Mouse (Mus musculus): ENCODE data around the gene Olfr270. TPM values are rescaled to one million over a fixed set of nuclear protein-coding genes. Genes with fewer than 3 reads are reported as not detected.

Gene Olfr270
- polyA plus RNA-seq, 1 experiment from 2014 or later, result not detected

- no peaks in the 10 kb centered on the region for H3K4me1 ChIP-seq (ENCODE audit: control insufficient read depth, insufficient read depth, low read length)
- no peak for ATAC-seq (replicated peaks; ENCODE audit: extremely low read depth, insufficient read depth, low FRiP score)
- H3K9ac ChIP-seq (ENCODE audit: low read length), result no peak overlapping the region
- H3K27me3 ChIP-seq (ENCODE audit: control insufficient read depth, insufficient read depth, low read length), result no peaks in the 10 kb centered on the region; the same call in 1 of the 2 replicates
- WGBS, result 78% methylated on average over 2 of the region's 2 CpGs
- no peak overlapping the region for H3K27ac ChIP-seq (ENCODE audit: low read length)
- H3K9me3 ChIP-seq (replicated peaks; ENCODE audit: control insufficient read depth, low read length), result 0 out of 2 replicates have a peak, but pooled peaks cover 2% of the 10 kb centered on the region
- H3K4me2 ChIP-seq (ENCODE audit: low read depth, low read length), result no peak overlapping the region
- no peak overlapping the region for H3K4me3 ChIP-seq (ENCODE audit: low read length)
- no peaks in the 10 kb centered on the region for H3K36me3 ChIP-seq (ENCODE audit: control insufficient read depth, insufficient read depth)
These were observed 21.9 kb downstream of the Olfr270 start for GRCm38 (mm10) chr4:52986266-52986665.

DNA sequence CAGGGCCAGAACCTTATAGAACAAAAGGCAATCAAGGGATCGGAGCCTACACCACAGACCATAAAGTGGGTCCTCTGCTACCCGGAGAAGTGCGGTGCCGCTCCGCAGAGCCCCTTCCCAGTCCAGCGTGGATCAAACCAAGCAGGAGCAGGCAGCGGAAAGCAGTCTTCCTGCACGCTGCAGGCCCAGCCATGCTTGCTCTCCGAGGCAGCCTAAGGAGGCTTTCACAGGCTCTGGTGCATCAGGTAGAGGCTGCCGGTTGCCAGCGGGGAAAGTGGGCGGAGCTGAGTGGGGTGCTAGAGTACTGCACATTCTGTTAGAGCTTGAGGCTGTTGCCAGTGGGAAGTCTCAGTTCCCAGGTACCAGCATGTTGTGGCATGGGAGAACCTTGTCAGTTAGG lies 24.9 kb downstream of the Olfr270 start, which contains the start of gene Nipsnap3a:
TSS of gene Nipsnap3a (plus strand) at position 25 of the 400 bp plus-strand sequence.
- H3K9me3 ChIP-seq (replicated peaks; ENCODE audit: control insufficient read depth, low read length), result 0 out of 2 replicates have a peak, but pooled peaks cover 2% of the 10 kb centered on the region
- H3K27me3 ChIP-seq (ENCODE audit: control insufficient read depth, insufficient read depth, low read length), result no peaks in the 10 kb centered on the region
- H3K4me3 ChIP-seq (ENCODE audit: low read length), result peak within 1 kb of the TSS; percentile 14
- no peak for ATAC-seq (replicated peaks; ENCODE audit: extremely low read depth, insufficient read depth, low FRiP score)
- H3K4me2 ChIP-seq (ENCODE audit: low read depth, low read length), result peak within 1 kb of the TSS; percentile 55
- no peak within 1 kb of the TSS for H3K27ac ChIP-seq (ENCODE audit: low read length)
- 33% methylated on average over 12 of the region's 12 CpGs for WGBS
- H3K4me1 ChIP-seq (ENCODE audit: control insufficient read depth, insufficient read depth, low read length), result no peaks in the 10 kb centered on the region
- H3K9ac ChIP-seq (ENCODE audit: low read length), result no peak within 1 kb of the TSS
- H3K36me3 ChIP-seq (ENCODE audit: control insufficient read depth, insufficient read depth), result no peaks in the 10 kb centered on the region

DNA sequence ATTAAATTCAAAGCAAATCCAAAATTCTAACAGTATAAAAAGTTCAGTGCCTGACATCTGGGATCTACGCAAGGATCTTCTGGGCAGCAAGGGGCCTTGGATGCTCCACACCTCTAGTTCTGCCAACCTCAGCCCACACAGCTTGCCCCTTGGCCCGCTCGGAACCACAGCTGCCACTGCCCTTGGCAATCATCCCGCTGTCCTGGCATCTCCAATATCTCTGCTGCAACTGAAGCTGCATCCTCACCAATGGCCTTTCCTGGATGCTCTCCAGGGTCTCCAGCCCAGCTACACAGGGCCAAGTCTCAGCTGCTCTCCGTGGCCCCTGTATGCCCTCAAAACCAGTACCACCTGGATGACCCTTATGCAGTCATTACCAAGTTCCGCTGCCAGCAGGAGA lies 35.1 kb downstream of the Olfr270 start:
- H3K36me3 ChIP-seq (ENCODE audit: control insufficient read depth, insufficient read depth), result no peaks in the 10 kb centered on the region
- H3K4me1 ChIP-seq (ENCODE audit: control insufficient read depth, insufficient read depth, low read length), result no peaks in the 10 kb centered on the region
- H3K4me3 ChIP-seq (ENCODE audit: low read length), result no peak overlapping the region
- H3K27ac ChIP-seq (ENCODE audit: low read length), result no peak overlapping the region
- no peaks in the 10 kb centered on the region for H3K27me3 ChIP-seq (ENCODE audit: control insufficient read depth, insufficient read depth, low read length)
- H3K4me2 ChIP-seq (ENCODE audit: low read depth, low read length), result no peak overlapping the region
- 89% methylated on average over 6 of the region's 6 CpGs for WGBS
- no peaks in the 10 kb centered on the region for H3K9me3 ChIP-seq (replicated peaks; ENCODE audit: control insufficient read depth, low read length)
- no peak for ATAC-seq (replicated peaks; ENCODE audit: extremely low read depth, insufficient read depth, low FRiP score)
- no peak overlapping the region for H3K9ac ChIP-seq (ENCODE audit: low read length)

- no peak overlapping the region for H3K27ac ChIP-seq (ENCODE audit: low read length)
- H3K9me3 ChIP-seq (replicated peaks; ENCODE audit: control insufficient read depth, low read length), result no peaks in the 10 kb centered on the region
- H3K4me3 ChIP-seq (ENCODE audit: low read length), result no peak overlapping the region
- no peaks in the 10 kb centered on the region for H3K27me3 ChIP-seq (ENCODE audit: control insufficient read depth, insufficient read depth, low read length)
- H3K36me3 ChIP-seq (ENCODE audit: control insufficient read depth, insufficient read depth), result no peaks in the 10 kb centered on the region
- no peaks in the 10 kb centered on the region for H3K4me1 ChIP-seq (ENCODE audit: control insufficient read depth, insufficient read depth, low read length)
- WGBS, result 36% methylated on average over 8 of the region's 8 CpGs
- peak overlapping the region; percentile 10; the same call in 1 of the 2 replicates for H3K4me2 ChIP-seq (ENCODE audit: low read depth, low read length)
- no peak for ATAC-seq (replicated peaks; ENCODE audit: extremely low read depth, insufficient read depth, low FRiP score)
- H3K9ac ChIP-seq (ENCODE audit: low read length), result no peak overlapping the region
These were observed 35.8 kb downstream of the Olfr270 start for GRCm38 (mm10) chr4:53000154-53000553.

DNA sequence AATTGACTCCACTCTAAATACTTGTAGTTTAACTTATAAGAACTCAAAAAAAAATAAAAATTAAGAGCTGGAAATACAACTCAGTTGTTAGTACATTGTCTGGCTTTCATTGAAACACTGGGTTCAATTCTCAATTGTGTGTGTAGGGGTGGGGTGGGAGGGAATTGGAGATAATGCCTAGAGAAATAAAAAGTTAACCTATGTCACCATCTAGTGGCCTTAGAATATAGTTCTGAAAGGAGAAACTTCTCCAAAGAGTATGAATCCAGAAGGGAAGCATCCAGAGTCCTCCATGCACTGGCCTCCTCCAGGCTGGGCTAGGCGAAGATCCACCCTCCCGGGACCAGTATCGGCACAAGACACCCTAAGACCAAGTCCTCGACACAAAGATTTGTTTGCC lies 44.8 kb downstream of the Olfr270 start:
- 57% methylated on average over 4 of the region's 4 CpGs for WGBS
- Histone ChIP-seq H3K4me1 (ENCODE audit: control insufficient read depth, insufficient read depth, low read length) (peaks cover 6% of the 10 kb centered on the region; the same call in 1 of the 2 replicates), H3K4me2 (ENCODE audit: low read depth, low read length) (no peak overlapping the region), H3K36me3 (ENCODE audit: control insufficient read depth, insufficient read depth) (no peaks in the 10 kb centered on the region), H3K27me3 (ENCODE audit: control insufficient read depth, insufficient read depth, low read length) (no peaks in the 10 kb centered on the region), H3K9ac (ENCODE audit: low read length) (no peak overlapping the region), H3K27ac (ENCODE audit: low read length) (no peak overlapping the region), H3K4me3 (ENCODE audit: low read length) (no peak overlapping the region), H3K9me3 (replicated peaks; ENCODE audit: control insufficient read depth, low read length) (no peaks in the 10 kb centered on the region)
- ATAC-seq (replicated peaks; ENCODE audit: extremely low read depth, insufficient read depth, low FRiP score), result no peak

DNA sequence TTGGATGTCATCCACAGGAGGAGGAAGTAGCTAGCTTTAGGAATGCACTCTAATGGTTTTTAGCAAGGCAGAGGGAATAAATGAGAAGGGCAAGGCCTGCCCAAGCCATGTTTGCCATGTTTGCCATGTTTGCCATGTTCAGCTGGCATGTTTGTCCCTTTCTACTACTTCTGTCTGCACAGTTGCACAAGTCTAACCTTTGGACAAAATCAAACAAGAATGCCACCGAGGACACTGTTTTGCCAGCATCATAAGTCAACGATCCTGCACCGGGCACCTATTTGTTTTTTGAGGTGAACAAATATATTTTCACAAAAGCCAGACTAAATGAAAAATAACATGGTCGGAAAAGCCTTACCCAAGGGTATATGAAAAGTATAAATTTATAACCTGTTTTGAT lies 45.5 kb downstream of the Olfr270 start:
- no peak overlapping the region for H3K9ac ChIP-seq (ENCODE audit: low read length)
- H3K4me1 ChIP-seq (ENCODE audit: control insufficient read depth, insufficient read depth, low read length), result peaks cover 6% of the 10 kb centered on the region; the same call in 1 of the 2 replicates
- ATAC-seq (replicated peaks; ENCODE audit: extremely low read depth, insufficient read depth, low FRiP score), result no peak
- WGBS, result 86% methylated on average over 4 of the region's 4 CpGs
- peaks cover 1% of the 10 kb centered on the region for H3K36me3 ChIP-seq (ENCODE audit: control insufficient read depth, insufficient read depth)
- no peaks in the 10 kb centered on the region for H3K9me3 ChIP-seq (replicated peaks; ENCODE audit: control insufficient read depth, low read length)
- H3K27me3 ChIP-seq (ENCODE audit: control insufficient read depth, insufficient read depth, low read length), result no peaks in the 10 kb centered on the region
- H3K4me3 ChIP-seq (ENCODE audit: low read length), result no peak overlapping the region
- no peak overlapping the region for H3K27ac ChIP-seq (ENCODE audit: low read length)
- no peak overlapping the region for H3K4me2 ChIP-seq (ENCODE audit: low read depth, low read length)

DNA sequence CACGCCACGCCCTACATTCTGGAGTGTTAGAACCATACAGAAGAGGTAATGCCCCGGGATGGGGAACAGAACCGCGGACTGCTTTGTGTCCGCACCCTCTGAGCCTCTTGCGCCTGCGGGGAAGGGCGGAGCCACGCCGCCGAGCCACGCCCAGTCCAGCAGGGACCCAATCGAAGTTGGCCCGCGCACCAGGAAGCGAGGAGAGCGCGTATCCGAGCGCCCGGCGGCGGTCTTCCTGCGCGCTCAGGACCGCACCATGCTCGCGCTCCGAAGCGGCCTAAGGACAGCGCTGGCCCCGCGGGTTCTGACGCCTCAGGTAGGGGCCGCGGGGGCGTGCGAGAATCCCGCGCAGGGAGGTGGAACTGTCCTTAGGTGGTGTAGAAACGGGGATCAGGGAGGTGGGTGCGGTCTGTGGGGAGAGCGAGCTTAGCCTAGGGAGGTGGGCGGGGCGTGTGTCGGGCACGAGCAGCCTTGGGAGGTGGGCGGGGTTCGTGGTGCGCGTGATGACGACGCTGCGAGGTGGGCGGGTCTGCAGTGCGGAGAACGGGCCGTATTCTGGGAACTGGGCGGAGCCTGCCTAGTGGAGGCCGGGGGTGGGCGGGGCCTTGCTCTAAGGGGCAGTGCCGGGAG lies 47.5 kb downstream of the Olfr270 start, which contains the start of gene Nipsnap3b:
TSS of gene Nipsnap3b (plus strand) at position 149 of the 630 bp plus-strand sequence.
- Histone ChIP-seq H3K27me3 (ENCODE audit: control insufficient read depth, insufficient read depth, low read length) (no peaks in the 10 kb centered on the region), H3K4me1 (ENCODE audit: control insufficient read depth, insufficient read depth, low read length) (peaks cover 6% of the 10 kb centered on the region; the same call in 1 of the 2 replicates), H3K27ac (ENCODE audit: low read length) (peak within 1 kb of the TSS; percentile 79), H3K4me2 (ENCODE audit: low read depth, low read length) (peak within 1 kb of the TSS; percentile 79), H3K9ac (ENCODE audit: low read length) (peak within 1 kb of the TSS; percentile 81), H3K4me3 (ENCODE audit: low read length) (peak within 1 kb of the TSS; percentile 75), H3K36me3 (ENCODE audit: control insufficient read depth, insufficient read depth) (peaks cover 16% of the 10 kb centered on the region), H3K9me3 (replicated peaks; ENCODE audit: control insufficient read depth, low read length) (peaks cover 2% of the 10 kb centered on the region)
- ATAC-seq (replicated peaks; ENCODE audit: extremely low read depth, insufficient read depth, low FRiP score), result peak; percentile 97
- WGBS, result under 1% methylated on average over 63 of the region's 63 CpGs

DNA sequence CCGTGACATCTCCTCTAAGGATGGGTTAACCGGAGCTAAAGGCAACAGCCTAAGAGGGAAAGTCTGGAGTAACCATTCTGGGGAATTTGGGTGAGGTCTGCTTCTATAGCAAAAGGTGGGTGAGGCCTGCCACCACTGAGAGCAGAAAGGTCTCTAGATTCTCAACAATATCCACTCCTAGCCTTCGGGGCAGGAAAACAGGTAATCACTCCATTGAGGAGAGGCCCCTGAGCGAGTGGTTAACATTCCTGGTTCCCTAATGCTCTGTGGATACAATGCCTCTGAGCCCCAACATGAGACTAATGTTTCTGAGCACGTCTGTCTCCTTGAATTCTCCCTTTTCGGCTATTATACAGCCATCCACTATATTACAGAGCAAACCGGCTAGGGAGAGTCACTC lies 50.1 kb downstream of the Olfr270 start:
- 89% methylated on average over 7 of the region's 7 CpGs for WGBS
- ATAC-seq (replicated peaks; ENCODE audit: extremely low read depth, insufficient read depth, low FRiP score), result no peak

GRCm38 (mm10) chr4:53015024-53015423 lies 50.7 kb downstream of the Olfr270 start:
- Histone ChIP-seq H3K4me2 (ENCODE audit: low read depth, low read length) (no peak overlapping the region), H3K27me3 (ENCODE audit: control insufficient read depth, insufficient read depth, low read length) (no peaks in the 10 kb centered on the region), H3K9ac (ENCODE audit: low read length) (no peak overlapping the region), H3K9me3 (replicated peaks; ENCODE audit: control insufficient read depth, low read length) (peaks cover 10% of the 10 kb centered on the region), H3K36me3 (ENCODE audit: control insufficient read depth, insufficient read depth) (peaks cover 37% of the 10 kb centered on the region), H3K4me1 (ENCODE audit: control insufficient read depth, insufficient read depth, low read length) (peaks cover 6% of the 10 kb centered on the region; the same call in 1 of the 2 replicates), H3K4me3 (ENCODE audit: low read length) (no peak overlapping the region), H3K27ac (ENCODE audit: low read length) (no peak overlapping the region)
- 90% methylated on average over 3 of the region's 3 CpGs for WGBS
- no peak for ATAC-seq (replicated peaks; ENCODE audit: extremely low read depth, insufficient read depth, low FRiP score)

More for the DNA sequence above, 50.1 kb downstream of the Olfr270 start:
- peaks cover 32% of the 10 kb centered on the region for H3K36me3 ChIP-seq (ENCODE audit: control insufficient read depth, insufficient read depth)
- H3K4me1 ChIP-seq (ENCODE audit: control insufficient read depth, insufficient read depth, low read length), result peaks cover 6% of the 10 kb centered on the region; the same call in 1 of the 2 replicates
- H3K4me3 ChIP-seq (ENCODE audit: low read length), result no peak overlapping the region
- peaks cover 10% of the 10 kb centered on the region for H3K9me3 ChIP-seq (replicated peaks; ENCODE audit: control insufficient read depth, low read length)
- no peak overlapping the region for H3K27ac ChIP-seq (ENCODE audit: low read length)
- no peak overlapping the region for H3K9ac ChIP-seq (ENCODE audit: low read length)
- H3K27me3 ChIP-seq (ENCODE audit: control insufficient read depth, insufficient read depth, low read length), result no peaks in the 10 kb centered on the region
- no peak overlapping the region for H3K4me2 ChIP-seq (ENCODE audit: low read depth, low read length)

All from heart, embryonic 16.5 days (tissue).